Mouse (Mus musculus): ENCODE measurements around the gene Etv4. TPM values are rescaled to one million over a fixed set of nuclear protein-coding genes. Genes with fewer than 3 reads are reported as not detected.

The Etv4 gene
- polyA plus RNA-seq, 1 experiment from 2014 or later, result 52.9 TPM

DNA sequence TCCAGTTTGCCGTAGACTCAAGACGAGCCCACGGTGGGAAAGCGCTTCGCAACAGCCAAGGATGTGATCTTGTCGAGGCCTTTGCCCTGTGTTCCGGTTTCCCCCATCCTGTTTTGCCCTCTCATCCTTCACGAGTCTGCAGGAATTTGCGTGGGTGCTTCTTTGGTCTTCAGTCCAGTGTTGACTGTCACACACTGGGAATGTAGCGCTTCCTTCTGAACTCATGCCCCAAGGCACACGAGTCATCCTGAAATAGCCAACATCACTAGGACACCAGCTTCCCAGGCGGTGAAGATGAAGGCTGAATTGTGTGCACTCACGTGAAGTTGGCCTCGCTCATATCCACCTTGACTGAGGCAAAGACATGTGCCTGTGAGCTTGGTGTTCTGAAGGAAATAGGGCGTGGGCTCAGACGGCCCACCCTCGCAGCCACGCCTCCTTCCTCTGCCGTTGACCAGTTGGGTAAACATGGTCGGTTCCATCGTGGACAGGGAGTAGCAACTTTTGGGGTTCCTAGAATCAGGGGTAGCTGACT lies 65.1 kb downstream of the Etv4 start:
- Histone ChIP-seq H3K4me1 (ENCODE audit: control insufficient read depth, insufficient read depth, low read length) (no peaks in the 10 kb centered on the region), H3K4me2 (replicated peaks; ENCODE audit: low read depth, low read length) (no peak overlapping the region), H3K9me3 (ENCODE audit: control insufficient read depth, low read length) (no peaks in the 10 kb centered on the region), H3K4me3 (ENCODE audit: low read length) (no peak overlapping the region), H3K9ac (ENCODE audit: low read depth, low read length) (no peak overlapping the region), H3K36me3 (ENCODE audit: control insufficient read depth, insufficient read depth, low read length) (no peaks in the 10 kb centered on the region), H3K27me3 (ENCODE audit: control insufficient read depth, insufficient read depth, low read length) (no peaks in the 10 kb centered on the region), H3K27ac (ENCODE audit: low read depth, low read length) (no peak overlapping the region)
- 78% methylated on average over 21 of the region's 21 CpGs for WGBS
- ATAC-seq (ENCODE audit: low FRiP score, low TSS enrichment), result no peak

Other genes starting within 250 kb of the Etv4 start
- gene Brca1, start 233.4 kb downstream of the Etv4 start, polyA plus RNA-seq (2014; fragmentation: Nextera tagmentation; extraction: Ambion mirVana), result 8.7 and 22.0 TPM in 2 replicates
- 30.8 and 63.9 TPM in 2 replicates for gene Nbr1, start 233.2 kb downstream of the Etv4 start, polyA plus RNA-seq (2014; fragmentation: Nextera tagmentation; extraction: Ambion mirVana)
- 3.8 and 4.8 TPM in 2 replicates for gene Tmem106a, start 203.1 kb downstream of the Etv4 start, polyA plus RNA-seq (2014; fragmentation: Nextera tagmentation; extraction: Ambion mirVana)
- gene Gm11634, start 186.1 kb downstream of the Etv4 start, polyA plus RNA-seq (2014; fragmentation: Nextera tagmentation; extraction: Ambion mirVana), result not detected in 2 replicates
- gene Rdm1, start 158.2 kb downstream of the Etv4 start, polyA plus RNA-seq (2014; fragmentation: Nextera tagmentation; extraction: Ambion mirVana), result 31.6 and 35.8 TPM in 2 replicates
- 2.4 and 2.8 TPM in 2 replicates for gene Arl4d, start 119.8 kb downstream of the Etv4 start, polyA plus RNA-seq (2014; fragmentation: Nextera tagmentation; extraction: Ambion mirVana)
- gene Dhx8, start 52.5 kb downstream of the Etv4 start, polyA plus RNA-seq (2014; fragmentation: Nextera tagmentation; extraction: Ambion mirVana), result 26.0 and 38.1 TPM in 2 replicates
- 12.7 and 15.6 TPM in 2 replicates for gene Meox1, start 109.0 kb upstream of the Etv4 start, polyA plus RNA-seq (2014; fragmentation: Nextera tagmentation; extraction: Ambion mirVana)
- gene Sost, start 181.6 kb upstream of the Etv4 start, polyA plus RNA-seq (2014; fragmentation: Nextera tagmentation; extraction: Ambion mirVana), result 0.09 and 0.73 TPM in 2 replicates
- not detected in 2 replicates for gene Cfap97d1, start 198.9 kb upstream of the Etv4 start, polyA plus RNA-seq (2014; fragmentation: Nextera tagmentation; extraction: Ambion mirVana)
- 23.3 and 25.3 TPM in 2 replicates for gene Dusp3, start 201.6 kb upstream of the Etv4 start, polyA plus RNA-seq (2014; fragmentation: Nextera tagmentation; extraction: Ambion mirVana)
- gene Mpp3, start 243.1 kb upstream of the Etv4 start, polyA plus RNA-seq (2014; fragmentation: Nextera tagmentation; extraction: Ambion mirVana), result 5.1 and 8.4 TPM in 2 replicates

Measured in kidney, embryonic 14.5 days (tissue).